Mouse (Mus musculus) kidney, postnatal 4 days (tissue): Measurements from ENCODE around the gene Xlr5a.
"Not testable (repeated sequence)": the region's sequence is repeated elsewhere in the genome, so short reads cannot be mapped to it uniquely, and the experiment has no call there.

Experiments
- DNase-seq, 2 experiments: peaks; one replicate each; pipeline ENCODE4 v3.0.0; 2021; ENCODE audit warnings: mixed read lengths in 2 of 2

Xlr5a gene

GRCm38 (mm10) chrX:73143218-73143618 is 149.6 kb downstream of the Xlr5a start:
- DNase-seq: not testable (repeated sequence)

- DNase-seq: not testable (repeated sequence)
These were observed 169.6 kb downstream of the Xlr5a start for GRCm38 (mm10) chrX:73122859-73123829.

- not testable (repeated sequence) for DNase-seq
These were observed 176.0 kb downstream of the Xlr5a start, which contains the start of gene Gm14685 for GRCm38 (mm10) chrX:73116747-73117146. Gene Gm14685, plus strand, starts transcription at chrX:73117047.

GRCm38 (mm10) chrX:73096941-73097508 is 195.8 kb downstream of the Xlr5a start, which contains the start of gene Xlr3a:
Gene Xlr3a, minus strand, starts transcription at chrX:73097095.
- DNase-seq: peak; percentile 1 to 3

GRCm38 (mm10) chrX:73082267-73083055 is 210.3 kb downstream of the Xlr5a start, which contains the start of gene Xlr4a:
Gene Xlr4a, minus strand, starts transcription at chrX:73082478.
- DNase-seq: not testable (repeated sequence)

- not testable (repeated sequence) for DNase-seq
These were observed 225.9 kb downstream of the Xlr5a start for GRCm38 (mm10) chrX:73066765-73067312.

- no peak for DNase-seq
These were observed 228.4 kb downstream of the Xlr5a start, which contains the start of gene Pnma3 for GRCm38 (mm10) chrX:73064415-73064793. Gene Pnma3, plus strand, starts transcription at chrX:73064787.

GRCm38 (mm10) chrX:73063512-73064414 is 229.0 kb downstream of the Xlr5a start:
- DNase-seq: peak; percentile 17 to 43

- no peak for DNase-seq
These were observed 230.5 kb downstream of the Xlr5a start for GRCm38 (mm10) chrX:73062323-73062722.

GRCm38 (mm10) chrX:73061528-73061927 is 231.2 kb downstream of the Xlr5a start:
- DNase-seq: no peak
